Mouse (Mus musculus) embryo, embryonic 9.5 days (tissue): ENCODE measurements around the gene Pcsk1n.
A peak's percentile ranks its signal among the peaks of the same experiment; 100 is the strongest.

Experiments
- DNase-seq: peaks from one replicate; pipeline ENCODE4 v3.0.0-alpha.2; 2017; ENCODE audit errors: extremely low spot score

Pcsk1n gene

GRCm38 (mm10) chrX:7947108-7947899 is 27.7 kb downstream of the Pcsk1n start, which contains the start of gene Hdac6:
TSS of gene Hdac6 (minus strand) at chrX:7947889.
- DNase-seq = no peak

DNA sequence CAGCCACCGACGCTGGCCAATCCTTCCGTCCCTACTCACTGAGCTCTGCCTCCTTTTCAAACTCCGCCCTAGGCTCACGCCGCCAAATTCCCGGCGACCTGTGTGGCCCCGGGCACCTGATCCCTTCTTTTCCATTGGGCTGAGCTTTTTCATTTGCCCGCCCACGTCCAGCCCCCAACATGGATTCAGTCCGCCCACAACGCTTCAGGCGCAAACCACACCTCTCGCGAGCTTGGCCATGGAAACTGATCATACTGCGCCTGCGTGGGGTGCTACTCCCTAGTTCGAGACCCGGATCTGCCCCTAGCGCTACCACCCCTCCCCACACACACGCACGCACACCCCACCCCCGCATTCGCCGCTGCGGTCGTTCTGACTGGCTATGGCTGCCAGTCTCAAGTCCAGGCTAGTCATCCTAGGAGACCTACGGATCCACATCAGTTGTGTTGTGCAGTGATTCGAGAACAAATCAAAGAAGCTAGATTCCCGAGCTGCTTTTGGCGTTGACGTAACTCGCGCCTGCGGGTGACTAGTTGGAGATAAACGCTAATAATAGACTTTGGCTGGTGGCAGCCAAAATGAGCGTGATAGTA is 28.4 kb downstream of the Pcsk1n start:
- peak; percentile 91 for DNase-seq

- no peak for DNase-seq
Observed at GRCm38 (mm10) chrX:7950091-7950490, 30.5 kb downstream of the Pcsk1n start.

GRCm38 (mm10) chrX:7958868-7959267 is 39.2 kb downstream of the Pcsk1n start:
- DNase-seq = no peak

GRCm38 (mm10) chrX:7963829-7964626 is 44.4 kb downstream of the Pcsk1n start:
- DNase-seq = no peak

GRCm38 (mm10) chrX:7966161-7966560 is 46.5 kb downstream of the Pcsk1n start:
- DNase-seq = no peak

DNA sequence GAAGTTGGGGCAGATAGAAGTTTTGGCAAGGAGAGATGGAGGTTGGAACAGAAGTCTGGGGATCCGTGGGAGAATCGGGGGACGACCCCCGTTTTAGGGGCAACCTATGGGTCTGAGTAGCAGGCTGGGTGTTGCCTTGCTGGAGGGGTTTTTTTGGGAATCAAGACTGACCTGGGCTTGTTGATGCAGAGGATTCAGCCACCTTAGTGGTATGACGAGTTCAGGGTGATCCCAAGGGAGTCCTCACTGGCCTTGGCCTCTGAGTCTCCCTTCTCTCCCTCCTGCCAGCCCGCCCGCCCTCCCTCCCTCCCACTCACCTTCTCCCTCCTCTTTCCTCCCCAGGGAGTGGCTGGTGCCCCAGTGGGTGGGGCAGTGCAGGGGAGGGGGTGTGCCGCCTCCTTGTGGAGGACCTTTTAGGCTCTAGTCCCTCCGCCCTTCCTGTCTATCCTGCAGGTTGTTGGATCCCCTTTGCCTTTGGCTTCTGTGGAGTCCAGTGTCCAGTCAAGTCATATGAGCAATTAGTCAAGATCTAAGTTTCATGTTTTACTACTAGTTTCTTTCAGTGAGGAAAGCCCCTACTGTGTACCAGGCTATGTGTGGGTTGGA is 48.1 kb downstream of the Pcsk1n start:
- DNase-seq = no peak

DNA sequence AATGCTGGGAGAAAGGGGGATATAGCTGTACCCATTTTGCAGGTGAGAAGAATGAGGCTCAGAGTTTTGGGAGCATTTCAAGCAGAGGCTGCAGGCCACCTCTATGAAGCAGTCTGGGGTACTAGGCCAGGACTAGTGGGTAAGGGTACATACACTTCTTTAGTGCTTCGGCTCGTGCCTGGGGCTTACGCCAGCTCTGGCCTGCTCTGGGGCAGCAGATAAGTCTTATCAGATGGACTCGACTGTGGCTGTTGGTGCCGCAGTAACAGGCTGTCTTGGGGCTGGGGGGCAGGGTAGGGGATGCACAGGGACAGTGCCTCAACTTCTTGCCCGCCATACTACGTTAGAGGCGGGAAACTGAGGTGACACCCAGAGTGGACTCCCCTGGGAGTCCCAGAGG is 48.6 kb downstream of the Pcsk1n start:
- no peak for DNase-seq

DNA sequence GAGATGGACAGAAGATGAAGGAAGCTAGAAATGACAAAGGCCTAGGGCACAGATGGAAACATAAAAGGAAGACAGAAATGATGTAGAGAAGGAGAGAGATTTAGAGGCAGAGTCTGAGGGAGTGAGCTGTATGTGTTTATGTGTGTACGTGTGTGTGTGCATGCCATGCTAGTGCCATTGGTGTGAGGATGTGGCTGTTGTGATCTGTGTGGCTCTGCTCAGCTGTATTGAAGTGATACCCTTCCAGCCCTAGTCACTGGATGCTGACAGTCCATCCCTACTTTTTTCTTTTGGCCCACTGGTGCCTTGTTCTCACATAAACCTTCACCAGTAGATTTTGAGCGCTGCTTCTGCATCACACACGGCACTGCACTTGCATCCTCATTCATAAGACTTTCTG is 49.3 kb downstream of the Pcsk1n start:
- no peak for DNase-seq

GRCm38 (mm10) chrX:7971292-7971691 is 51.7 kb downstream of the Pcsk1n start:
- DNase-seq = no peak
